Mouse (Mus musculus) megakaryocyte-erythroid progenitor cell, adult 5 weeks (primary cell): ENCODE results near the gene Snx22. TPM values are rescaled to one million over a fixed set of nuclear protein-coding genes. Genes with fewer than 3 reads are reported as not detected.

ENCODE experiments used
- polyA plus RNA-seq: library from polyadenylated mRNA; stranded (reverse); fragments of >175 nt; gene quantifications from 2 replicates; pipeline ENCODE4 v1.2.3, GENCODE M21; 2012

Gene Snx22
- polyA plus RNA-seq: 0.78 and 0.82 TPM in 2 replicates

DNA sequence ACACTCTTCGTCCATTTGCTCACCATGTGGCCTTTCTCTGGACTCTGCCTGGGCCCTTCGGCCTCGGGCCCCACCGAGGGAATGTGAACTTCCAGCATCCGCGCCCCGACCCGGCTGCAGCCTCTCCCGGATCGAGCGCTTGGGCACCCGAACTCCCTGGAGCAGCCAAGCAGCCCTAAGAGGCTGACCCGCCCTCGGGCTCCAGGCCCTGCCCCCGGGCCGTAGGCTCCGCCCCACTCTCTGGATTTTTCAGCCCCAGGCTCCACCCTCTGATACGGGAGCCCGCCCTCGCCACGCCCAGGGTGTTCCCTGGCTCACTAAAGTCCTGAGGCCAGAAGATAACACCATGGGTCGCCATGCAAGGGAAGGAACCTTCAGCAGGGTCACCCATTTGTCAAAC lies at the start of gene Snx22:
TSS of gene Snx22 (minus strand) at position 137 of the 400 bp plus-strand sequence.

DNA sequence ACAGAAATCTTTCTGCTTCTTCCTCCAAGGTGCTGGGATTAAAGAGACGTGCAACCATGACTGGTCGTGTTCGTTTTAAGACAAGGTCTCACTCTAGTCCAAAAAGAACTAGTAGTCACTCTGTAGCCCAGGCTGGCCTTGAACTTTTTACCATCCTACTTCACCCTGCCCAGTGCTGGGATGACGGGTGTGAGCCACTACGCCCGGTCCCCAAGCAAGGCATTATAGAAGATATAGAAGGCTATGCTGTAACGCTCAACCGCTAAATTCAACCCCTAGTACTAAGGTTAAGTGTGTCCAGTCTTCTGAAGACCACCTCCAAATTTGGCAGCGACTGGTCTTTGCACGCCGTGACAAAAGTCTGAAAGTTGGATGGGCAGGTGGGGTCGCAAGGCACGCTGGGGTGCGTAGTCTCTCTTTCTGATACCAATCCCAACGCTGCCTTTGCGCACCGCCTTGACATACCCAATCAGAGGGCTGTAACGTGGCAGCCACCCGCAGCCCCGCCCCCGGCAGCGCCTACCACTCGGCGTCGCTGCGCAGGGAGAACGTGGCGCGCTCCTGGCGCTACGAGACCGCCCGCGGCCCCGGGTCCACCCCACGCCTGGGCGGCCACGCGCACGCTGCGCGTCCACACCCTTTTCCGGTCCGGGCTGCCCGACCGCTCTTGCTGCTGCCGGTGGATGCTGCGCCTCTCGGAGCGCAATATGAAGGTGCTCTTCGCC lies 9.8 kb downstream of the Snx22 start, which contains the start of gene Ppib:
TSS of gene Ppib (plus strand) at position 640 of the 725 bp plus-strand sequence.

Other genes with a start within 250 kb of the Snx22 start
- 51.1 and 61.3 TPM in 2 replicates for gene Zfp609, start 242.2 kb downstream of the Snx22 start, polyA plus RNA-seq
- 5.3 and 9.3 TPM in 2 replicates for gene Pclaf, start 179.5 kb downstream of the Snx22 start, polyA plus RNA-seq
- 2.2 and 3.1 TPM in 2 replicates for gene Trip4, start 160.9 kb downstream of the Snx22 start, polyA plus RNA-seq
- 5.7 and 5.9 TPM in 2 replicates for gene Csnk1g1, start 160.8 kb downstream of the Snx22 start, polyA plus RNA-seq
- 243 and 332 TPM in 2 replicates for gene Ppib, start 9.5 kb downstream of the Snx22 start, polyA plus RNA-seq
- 189 and 200 TPM in 2 replicates for gene Snx1, start 56.9 kb upstream of the Snx22 start, polyA plus RNA-seq
- 26.3 and 26.5 TPM in 2 replicates for gene Ciao2a, start 56.9 kb upstream of the Snx22 start, polyA plus RNA-seq
- 1.8 and 2.3 TPM in 2 replicates for gene Dapk2, start 88.5 kb upstream of the Snx22 start, polyA plus RNA-seq